Mouse (Mus musculus) T-helper 1 cell (primary cell): ENCODE measurements around the gene Gm14296.
"Not testable (repeated sequence)": the region's sequence is repeated elsewhere in the genome, so short reads cannot be mapped to it uniquely, and the experiment has no call there.

Experiments
- in situ Hi-C: fragments of 300-600 bp; cut with MboI, MseI; formaldehyde crosslinking; loops from one replicate; pipeline ENCODE4 v1.15.1; 2025; ENCODE audit warnings: high pct_unique_total_duplicates

The Gm14296 gene

DNA sequence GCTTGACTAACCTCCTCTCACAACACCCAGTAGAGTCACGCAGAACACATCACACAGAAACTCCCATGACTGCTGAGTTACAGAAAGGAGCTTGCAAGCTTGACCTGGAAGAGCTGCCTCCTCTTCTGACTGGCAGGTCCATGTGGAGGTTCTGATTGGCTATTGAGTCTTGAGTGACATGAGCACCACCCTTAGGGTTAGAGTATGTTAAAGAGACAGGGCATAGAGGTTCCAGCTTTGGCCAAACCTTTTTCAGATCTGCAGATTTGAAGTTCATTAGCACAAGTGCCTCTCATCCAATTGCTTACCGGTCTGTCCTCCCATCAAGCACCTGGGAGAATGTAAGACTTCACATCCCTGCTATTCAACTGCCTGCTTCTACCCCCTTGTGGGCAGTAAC is at the start of gene Gm14296:
TSS of gene Gm14296 (minus strand) at position 101 of the 400 bp plus-strand sequence.
- in situ Hi-C loops, result not testable (repeated sequence)

DNA sequence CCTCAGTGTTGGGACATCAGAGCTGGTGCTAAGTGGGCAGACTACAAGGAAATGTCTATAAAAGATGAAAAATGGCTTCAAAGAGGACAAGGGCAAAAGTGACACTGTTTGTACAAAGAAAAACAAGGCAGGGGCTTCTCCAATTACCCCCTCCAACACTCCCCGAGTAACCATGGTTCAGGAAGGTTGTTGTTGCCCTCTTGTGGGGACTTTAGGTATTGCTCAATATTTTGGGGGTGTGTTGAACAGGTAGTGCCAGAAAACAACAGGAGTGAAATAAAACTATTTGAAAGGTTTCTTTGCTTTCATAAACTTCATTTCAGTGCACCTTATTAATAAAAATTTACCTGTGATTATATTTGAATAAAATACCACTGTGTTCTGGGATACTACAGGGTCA is 22.1 kb downstream of the Gm14296 start:
- in situ Hi-C loops, result not testable (repeated sequence)
